Mouse (Mus musculus) ES-CJ7 (cell line): Measurements from ENCODE around the gene Tsga13.

Experiments used
- DNase-seq: peaks from one replicate; pipeline ENCODE4 v3.0.0; 2011; ENCODE audit warnings: low read depth, low spot score

The Tsga13 gene

DNA sequence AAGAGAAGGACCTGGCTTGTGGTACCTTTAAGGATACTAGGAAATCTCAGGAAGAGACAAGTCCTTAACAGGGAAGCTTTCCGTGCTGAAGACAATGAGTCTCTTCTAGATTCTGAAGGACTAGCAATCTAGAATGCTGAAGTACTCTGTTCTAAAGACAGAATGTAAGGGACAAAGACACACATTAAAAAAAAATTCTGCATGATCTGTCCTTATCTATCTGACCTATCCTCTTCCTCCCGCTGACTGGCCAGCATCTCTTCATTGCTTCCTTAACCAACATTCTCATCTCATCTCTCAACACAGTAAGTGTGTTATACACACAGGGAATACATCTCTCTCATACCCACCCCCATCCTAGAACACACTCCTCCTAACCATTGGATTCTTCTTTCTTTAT is at the start of gene Tsga13:
TSS of gene Tsga13 (minus strand) at position 101 of the 400 bp plus-strand sequence.
- DNase-seq: no peak

- peak; percentile 59 for DNase-seq
Observed at GRCm38 (mm10) chr6:30958736-30959540, 43.6 kb upstream of the Tsga13 start, which contains the start of gene Klf14. TSS of gene Klf14 (minus strand) at chr6:30959078.

GRCm38 (mm10) chr6:30957784-30958735 is 42.7 kb upstream of the Tsga13 start:
- DNase-seq: peak; percentile 71

DNA sequence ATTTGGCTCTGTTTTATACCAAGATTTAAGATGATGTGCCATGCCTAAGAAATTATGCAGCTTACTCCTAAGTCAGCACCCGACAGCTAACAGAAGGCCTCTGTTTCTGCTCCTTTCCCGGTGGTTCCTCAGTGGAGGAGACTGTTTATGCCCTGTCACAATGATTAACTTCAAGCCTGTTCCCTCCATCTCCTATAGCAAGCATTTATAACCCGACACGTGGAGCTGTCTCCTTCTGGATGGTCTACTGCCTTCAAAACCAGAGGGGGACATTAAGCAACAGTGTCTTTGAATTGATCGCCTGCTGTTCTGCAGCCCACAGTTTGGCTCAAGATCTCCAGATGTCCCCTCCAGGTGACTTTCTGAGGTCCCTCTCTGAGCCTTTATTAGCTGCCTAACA is 23.9 kb upstream of the Tsga13 start:
- no peak for DNase-seq

DNA sequence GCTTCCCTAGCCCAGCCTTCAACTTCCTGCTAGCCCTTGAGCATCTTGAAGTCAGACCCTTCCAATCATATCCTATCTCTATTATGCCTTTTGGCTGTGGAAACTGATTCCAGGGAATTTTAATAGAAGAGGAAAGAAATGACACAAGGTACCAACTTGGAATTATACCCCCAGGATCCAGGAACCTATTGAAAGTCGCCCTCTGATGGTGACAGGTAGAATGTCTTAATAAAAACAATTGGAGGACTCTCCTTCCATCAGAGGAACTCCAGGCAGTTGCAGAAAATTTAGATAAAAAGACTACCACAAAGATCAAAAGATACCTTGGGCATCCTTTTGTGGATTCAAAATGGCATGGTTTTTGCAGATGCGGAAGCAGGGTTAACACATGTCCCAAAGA is 7.4 kb upstream of the Tsga13 start:
- peak; percentile 17 for DNase-seq

DNA sequence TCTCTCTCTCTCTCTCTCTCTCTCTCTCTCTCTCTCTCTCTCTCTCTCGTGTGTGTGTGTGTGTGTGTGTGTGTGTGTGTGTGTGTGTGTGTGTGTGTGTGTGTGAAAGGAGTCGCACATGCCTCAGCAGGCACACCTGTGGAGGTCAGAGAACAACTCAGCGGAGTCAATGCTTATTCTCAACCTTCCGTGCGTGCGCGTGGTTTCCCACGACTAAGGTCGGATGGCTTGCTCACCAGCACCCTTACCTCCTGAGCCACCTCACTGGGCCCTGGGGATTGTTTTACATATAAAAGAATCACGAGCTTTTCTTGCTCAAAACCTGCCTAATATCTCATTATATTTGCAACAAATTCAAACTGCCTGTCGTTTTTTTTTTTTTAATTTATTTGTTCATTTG is 6.5 kb upstream of the Tsga13 start:
- no peak for DNase-seq

- peak; percentile 15 for DNase-seq
Observed at GRCm38 (mm10) chr6:30920834-30921675, 5.7 kb upstream of the Tsga13 start.

GRCm38 (mm10) chr6:30907970-30908369 is 7.4 kb downstream of the Tsga13 start:
- DNase-seq: no peak

DNA sequence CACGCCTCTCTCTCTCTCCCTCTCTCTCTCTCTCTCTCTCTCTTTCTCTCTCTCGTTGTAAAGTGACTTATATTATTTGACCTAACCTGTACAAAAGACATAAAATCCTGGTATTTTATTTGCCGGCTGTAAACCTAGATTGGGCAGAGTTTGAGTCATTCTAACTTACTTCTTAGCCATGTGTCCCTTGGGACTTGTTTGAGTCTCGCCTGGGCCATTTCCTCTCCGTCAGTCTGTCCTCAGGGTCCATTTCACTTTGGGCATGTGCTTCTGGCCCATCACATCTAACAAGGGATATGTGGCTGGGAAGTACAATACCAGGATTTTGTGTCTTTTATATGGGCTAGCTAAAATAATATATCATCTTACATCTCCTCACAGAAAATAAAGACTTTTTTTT is 10.5 kb downstream of the Tsga13 start:
- DNase-seq: no peak

DNA sequence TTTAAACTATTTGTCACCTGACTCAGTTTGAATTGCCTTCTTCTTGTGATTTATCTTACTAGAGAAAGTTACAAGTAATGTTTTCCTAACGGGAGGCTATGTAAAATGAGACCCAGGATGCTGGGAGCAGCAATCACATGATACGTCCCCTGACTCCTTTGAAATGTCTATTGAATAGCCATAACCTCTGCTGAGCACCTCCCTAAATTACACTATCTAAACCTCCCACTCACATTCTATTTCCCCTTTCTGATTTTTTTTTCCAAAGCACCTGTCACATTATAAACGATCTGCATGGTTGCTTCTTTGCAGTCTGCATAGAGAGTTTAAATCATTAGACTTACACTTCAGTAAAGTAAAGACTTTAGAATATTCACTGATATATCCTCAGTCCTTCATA is 11.3 kb downstream of the Tsga13 start:
- DNase-seq: no peak

DNA sequence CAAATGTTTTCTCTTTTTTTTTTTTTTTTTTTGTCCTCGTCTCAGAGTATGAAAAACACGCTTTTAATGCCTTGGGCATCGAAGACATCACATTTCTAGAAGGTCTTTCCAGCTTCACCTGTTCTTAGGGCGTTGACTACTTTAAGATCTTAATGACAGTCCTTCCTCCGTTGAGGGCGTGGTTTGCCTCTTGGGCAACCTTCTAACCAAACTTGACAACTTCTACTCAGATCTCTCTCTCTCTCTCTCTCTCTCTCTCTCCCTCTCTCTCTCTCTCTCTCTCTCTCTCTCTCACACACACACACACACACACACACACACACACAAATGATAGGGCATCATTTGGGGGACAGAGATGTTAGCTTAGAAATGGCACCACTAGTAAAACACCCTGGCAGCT is 17.9 kb downstream of the Tsga13 start:
- DNase-seq: no peak

- no peak for DNase-seq
Observed at GRCm38 (mm10) chr6:30896986-30897327, 18.4 kb downstream of the Tsga13 start.

GRCm38 (mm10) chr6:30896195-30896985 is 19.0 kb downstream of the Tsga13 start, which contains the start of gene Copg2:
TSS of gene Copg2 (minus strand) at chr6:30896794.
- DNase-seq: peak; percentile 91

GRCm38 (mm10) chr6:30895819-30896194 is 19.6 kb downstream of the Tsga13 start:
- no peak for DNase-seq

DNA sequence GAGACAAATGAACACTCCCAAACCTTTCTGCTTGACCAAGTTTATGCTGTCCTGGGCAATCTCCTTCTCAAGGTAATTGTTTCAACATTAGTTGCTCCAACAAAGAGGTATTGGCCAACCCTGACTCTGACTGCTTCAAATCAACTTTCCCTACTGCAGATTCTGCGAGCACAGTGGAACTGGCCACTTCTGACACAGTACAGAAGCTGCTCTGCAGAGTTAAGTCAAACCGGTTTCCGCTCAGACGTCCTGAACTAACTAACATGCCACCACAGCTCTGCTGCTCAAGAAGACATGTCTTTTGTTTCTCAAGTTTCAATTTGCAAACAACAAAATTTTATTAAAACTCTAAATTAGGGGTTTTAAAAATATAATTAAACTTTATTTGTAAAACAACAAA is 22.3 kb downstream of the Tsga13 start:
- no peak for DNase-seq

GRCm38 (mm10) chr6:30891761-30892160 is 23.6 kb downstream of the Tsga13 start:
- no peak for DNase-seq

DNA sequence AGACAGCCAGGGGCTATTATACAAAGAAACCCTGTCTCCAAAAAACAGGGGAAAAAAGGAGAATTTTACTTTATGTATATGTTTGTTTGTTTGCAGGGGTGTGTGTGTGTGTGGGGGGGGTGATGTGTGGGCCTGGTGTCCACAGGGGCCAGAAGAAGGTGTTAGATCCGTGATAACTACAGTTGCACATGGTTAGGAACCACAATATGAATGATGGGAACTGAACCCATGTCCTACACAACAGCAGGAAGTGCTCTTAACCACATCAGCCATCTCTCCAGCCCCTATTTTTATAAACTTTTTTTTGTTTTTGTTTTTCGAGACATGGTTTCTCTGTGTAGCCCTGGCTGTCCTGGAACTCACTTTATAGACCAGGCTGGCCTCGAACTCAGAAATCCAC is 30.5 kb downstream of the Tsga13 start:
- DNase-seq: no peak

GRCm38 (mm10) chr6:30883491-30883890 is 31.9 kb downstream of the Tsga13 start:
- no peak for DNase-seq

DNA sequence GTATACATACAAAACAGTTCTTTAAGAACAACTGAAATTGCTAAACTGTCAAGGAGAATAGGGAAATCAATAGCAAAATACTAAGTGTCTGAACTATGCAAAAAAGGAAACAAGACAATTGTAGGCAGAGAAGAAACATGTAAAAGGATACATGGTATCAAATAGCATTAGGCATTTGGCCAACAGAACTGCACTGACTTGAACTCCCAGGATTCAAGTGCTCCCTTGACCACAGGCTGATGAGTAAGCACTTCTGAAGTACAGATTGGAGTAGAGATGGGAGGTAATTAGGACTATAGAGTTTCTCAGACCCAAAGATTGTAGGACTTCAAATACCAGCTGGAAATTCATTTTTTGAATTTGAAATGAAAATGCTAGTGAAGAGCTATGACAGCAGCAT is 38.7 kb downstream of the Tsga13 start:
- DNase-seq: no peak

GRCm38 (mm10) chr6:30866501-30866900 is 48.9 kb downstream of the Tsga13 start:
- no peak for DNase-seq
